Mouse (Mus musculus) adrenal gland, adult (tissue): ENCODE measurements around the gene Fbxo8.

Experiments
- DNase-seq, 2 experiments: peaks; one replicate each; pipeline ENCODE4 v3.0.0; 2022 to 2023; ENCODE audit warnings: low spot score in 1 of 2; ENCODE audit not compliant: inconsistent age in 2 of 2

Fbxo8 gene

DNA sequence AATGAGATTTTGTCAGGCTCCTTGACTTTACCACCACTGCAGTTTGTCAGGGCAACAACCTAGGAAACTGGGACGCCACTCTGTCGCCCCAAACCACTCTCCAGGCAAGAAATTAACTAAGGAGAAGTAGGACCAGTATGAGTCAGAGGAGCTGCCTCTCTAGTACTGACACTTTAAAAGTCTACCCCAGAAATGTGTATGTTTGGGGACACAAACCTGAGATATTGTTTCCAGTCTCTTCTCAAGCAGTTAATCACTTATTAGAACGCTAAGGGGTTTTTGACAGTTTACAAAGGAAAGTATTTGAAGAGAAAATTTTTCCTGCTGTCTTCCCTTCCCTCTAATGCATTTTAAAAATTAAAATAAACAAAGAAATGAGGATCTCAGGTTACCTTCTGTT, 55.6 kb downstream of the Fbxo8 start:
- DNase-seq = no peak

DNA sequence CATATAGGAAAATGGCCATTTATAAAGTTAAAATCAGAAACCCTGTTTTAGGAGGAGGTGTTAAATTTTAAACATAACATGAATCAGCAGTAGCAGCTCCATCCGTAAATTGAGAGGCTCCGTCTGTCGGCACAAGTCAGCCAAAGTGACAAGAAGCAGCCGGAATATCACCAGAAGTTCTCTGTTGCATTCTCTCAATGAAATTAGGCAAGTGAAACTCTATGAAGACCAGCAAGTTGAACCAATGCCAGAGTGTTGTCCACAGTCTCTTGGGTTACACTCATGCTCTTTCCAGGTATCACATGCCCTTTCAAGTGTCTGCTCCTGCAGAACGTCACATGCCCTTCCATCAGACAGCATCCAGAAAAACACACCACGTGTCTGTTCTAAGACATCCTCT, 60.8 kb downstream of the Fbxo8 start:
- DNase-seq = no peak

DNA sequence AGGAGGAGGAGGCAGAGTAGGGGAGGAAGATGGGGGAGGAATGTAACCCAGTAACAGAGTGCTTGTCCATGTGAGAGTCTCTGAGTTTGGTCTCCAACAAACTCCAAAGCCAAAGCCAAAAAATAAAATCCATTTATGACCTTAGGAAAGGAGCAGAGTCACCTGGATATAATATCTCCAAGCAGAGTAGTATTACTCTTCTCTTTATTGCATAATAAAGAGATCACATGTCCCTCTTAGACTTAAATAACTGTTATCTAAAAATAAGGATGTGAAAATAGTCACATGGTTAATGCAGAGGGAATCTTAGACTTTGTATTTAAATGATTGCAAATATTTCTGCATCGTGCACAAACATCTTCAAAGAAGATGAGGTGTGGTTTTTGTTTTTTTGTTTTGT, 63.3 kb downstream of the Fbxo8 start:
- no peak for DNase-seq

DNA sequence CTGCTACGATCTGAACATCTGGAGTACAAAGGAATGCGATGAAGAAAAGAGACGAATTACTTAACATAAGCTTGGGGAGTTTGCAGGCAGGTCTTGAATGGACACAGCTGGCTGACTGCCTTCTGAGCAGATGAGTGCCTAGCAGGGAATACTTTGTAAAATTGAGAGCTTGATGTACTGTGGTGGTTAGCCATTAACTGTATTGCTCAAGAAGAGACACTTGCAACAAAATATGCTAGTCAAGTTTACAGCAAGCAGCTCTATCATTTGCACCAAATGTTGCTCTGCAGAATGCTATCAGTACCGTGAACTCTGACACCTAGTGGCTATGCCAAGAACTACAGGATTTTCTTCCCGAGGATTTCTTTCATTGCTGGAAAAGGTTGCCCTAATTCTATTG, 64.1 kb downstream of the Fbxo8 start:
- peak; percentile 26 to 87 for DNase-seq

DNA sequence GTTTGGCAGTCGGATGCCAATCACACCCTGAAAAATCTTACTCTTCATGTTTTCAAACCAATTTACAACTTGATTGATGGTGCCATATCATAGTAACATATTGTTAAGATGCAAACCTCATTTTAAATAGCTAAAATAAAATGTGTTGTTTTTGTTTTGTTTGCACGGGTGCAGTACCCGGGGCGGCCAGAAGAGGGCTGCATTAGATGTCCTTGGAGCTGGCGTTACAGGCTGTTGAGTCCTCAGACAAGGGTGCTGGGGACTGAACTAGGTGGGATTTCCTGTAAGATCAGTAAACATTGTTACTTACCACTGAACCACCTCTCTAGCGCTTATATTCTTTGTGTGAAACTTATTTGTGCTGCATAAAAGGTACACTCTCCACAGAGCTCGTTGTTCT, 65.4 kb downstream of the Fbxo8 start:
- peak in 1 of 2 experiments; percentile 66 for DNase-seq

DNA sequence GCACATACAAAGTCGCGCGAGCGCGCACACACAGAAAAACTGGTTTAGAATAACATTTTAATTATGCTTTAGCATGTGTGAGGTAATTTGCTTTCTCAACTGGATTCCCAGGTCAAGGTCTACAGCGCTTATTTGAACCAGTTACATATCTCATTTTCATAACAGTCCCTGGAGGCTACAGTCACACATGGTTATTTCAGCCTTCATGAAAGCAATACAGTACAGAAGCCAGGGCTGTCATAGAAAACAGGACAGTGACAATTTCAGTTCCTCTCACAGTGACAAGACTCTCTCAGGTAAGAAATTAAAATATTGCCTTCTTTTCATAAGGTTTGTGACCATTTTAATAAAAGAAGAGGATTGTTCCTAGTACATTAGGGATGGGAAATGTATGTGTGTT, 66.4 kb downstream of the Fbxo8 start:
- DNase-seq = no peak

DNA sequence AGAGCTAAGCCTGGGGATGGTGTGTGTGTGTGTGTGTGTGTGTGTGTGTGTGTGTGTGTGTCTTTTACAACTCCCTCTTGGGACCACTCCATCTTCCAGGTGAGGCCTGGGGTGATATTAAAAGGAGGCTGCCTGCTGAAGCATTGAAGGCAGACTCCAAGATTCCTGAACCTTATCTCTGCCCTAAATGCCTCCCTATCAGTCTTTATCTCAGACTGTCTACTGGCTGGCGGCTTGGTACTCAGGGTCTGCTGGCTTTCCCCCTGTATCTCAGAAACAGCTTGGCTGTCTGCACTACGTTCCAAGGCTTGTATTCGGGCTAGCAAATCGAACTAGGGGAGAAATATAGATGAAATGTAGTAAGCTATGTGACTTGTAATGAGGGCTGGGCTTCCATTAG, 68.2 kb downstream of the Fbxo8 start:
- no peak for DNase-seq

DNA sequence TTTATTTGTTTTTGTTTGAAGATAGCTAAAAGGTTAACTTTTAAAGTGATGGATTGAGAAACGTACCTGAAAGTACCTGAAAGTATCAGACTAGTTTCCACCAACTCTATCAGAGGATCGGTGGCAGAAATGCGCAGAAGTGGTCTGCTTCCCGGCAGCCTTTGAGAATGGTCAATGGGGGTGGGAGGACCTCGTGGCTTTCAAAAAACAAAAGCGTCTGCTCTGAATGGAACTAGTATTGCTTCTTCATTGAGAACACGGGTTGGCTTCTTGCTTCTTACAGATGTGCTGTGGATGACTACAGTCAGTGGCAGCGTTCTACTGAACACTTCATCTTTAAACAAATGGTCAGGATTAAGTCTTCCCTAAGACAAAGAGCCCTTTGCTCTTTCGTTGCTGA, 68.7 kb downstream of the Fbxo8 start:
- DNase-seq = no peak

DNA sequence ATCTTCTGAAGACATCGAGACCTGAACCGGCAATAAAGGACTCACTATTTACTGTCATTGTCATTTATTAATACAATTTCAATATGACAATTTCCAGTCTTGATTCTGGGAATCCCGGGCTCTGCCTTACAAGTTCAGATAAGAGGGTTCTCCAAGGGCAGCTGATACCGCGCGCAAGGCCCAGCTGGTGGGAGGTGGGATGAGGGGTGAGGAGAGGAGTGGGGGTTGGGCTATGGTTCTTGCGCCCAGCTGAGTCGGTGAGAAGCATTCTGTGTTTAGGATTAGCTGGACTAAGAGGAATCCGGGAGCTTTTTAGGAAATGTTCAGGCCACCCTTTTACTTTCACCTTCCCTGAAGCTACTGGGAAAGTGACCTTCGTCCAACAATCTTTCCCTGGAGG, 69.8 kb downstream of the Fbxo8 start:
- peak in 1 of 2 experiments; percentile 40 for DNase-seq

DNA sequence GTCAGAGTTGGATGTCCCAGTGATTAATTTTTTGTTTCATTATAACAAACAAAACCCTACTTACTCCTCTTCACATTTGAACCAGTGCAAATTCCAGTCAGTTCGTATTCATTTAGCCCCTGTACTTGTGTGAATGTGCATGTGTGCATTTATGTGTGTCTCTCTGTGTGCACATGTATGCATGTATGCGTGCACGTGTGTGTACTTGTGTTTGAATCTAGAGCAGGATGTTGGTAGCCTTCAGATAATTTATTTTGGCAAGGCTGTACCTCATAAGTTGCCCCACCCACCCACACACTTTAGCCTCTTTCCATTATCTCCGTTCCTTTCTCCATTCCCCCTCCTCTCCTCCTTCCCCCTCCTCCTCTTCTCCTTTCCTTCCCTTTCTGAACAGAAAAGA, 70.2 kb downstream of the Fbxo8 start:
- DNase-seq = no peak

DNA sequence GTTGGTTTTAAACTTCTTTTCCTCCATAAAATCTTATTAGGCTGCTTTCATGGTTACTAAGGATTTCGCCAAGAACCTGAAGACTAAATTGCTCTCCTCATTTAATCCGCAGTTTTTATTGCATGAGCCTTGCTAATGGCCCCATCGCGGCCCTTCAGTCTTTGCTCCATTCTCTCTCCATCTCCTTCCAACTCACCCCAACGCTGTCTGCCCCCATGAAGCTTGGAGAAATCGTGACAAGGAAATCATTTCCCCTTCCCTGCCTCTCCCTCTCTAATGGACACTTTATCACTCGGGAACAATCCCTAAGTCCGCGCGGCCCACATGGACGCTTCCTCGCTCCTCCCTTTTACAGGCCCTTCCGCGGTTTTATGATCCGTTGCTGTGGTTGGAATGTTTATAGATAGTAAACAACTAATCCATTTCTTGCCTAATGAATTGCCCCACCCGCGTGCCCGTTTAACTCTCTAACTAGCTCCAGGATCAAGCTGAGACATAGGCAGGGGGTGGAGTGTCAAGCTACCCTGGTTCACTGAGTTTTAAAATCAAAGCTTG, 71.7 kb downstream of the Fbxo8 start:
- DNase-seq = no peak

DNA sequence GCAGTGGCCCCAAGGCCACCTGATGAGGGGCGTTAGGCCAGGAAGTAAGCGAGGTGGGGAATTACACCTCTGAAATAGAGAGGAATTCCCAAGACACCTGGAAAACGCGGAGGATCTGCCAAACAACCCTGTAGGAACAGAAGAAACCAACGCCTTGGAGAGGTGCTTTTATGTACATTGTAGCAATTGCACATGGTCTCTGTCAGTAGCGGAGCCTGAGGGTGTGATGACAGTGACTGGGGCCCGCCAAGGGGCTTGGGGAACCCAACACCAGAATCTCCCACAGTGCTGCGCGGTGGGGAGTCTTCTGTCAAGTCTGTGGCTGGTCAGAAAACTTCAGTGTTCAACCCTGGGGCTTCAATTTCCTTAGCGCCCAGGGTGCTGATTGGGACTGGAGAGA, 72.5 kb downstream of the Fbxo8 start:
- DNase-seq = no peak

DNA sequence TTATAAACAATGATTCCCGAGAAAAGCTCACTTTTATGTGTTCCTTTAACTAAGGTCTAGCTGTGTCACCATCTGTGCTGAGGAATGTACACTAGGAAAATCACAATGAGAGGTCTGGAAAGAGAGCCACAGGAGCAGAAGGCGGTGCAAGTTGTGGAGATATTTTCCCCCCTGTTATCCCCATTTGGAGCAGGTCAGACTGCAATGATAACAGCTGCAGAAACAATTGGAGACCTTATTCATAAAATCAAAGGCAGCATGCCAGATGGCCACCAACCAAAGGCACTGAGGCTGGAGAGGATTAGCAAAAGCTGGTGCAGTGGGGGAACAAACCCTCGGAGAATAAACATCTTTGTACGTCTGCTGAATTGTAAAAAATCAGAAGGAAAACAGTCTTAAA, 78.3 kb downstream of the Fbxo8 start:
- DNase-seq = no peak

DNA sequence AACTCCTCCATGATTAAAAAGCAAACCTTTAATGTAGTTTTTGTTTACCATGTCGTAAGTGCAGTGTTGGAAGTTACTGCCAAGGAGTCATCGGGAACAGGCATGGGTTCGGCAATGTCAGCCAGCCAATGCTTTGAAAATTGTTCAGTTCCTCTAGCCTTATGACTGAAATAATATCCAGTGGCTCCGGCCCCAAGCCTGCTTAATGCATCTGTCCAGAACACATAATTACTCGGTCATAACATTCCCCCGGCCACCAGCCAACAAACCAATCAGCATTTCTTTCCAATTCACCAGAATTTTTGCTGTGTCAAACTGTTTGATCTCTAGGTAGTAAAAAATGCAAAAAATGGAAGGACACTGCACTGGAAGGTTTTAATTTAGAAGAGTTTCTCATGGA, 88.4 kb downstream of the Fbxo8 start:
- no peak for DNase-seq
